Mouse (Mus musculus): ENCODE results near the gene Atad5. TPM values are rescaled to one million over a fixed set of nuclear protein-coding genes. Genes with fewer than 3 reads are reported as not detected.

Gene Atad5
- polyA plus RNA-seq, 1 experiment from 2014 or later: 11.4 TPM

DNA sequence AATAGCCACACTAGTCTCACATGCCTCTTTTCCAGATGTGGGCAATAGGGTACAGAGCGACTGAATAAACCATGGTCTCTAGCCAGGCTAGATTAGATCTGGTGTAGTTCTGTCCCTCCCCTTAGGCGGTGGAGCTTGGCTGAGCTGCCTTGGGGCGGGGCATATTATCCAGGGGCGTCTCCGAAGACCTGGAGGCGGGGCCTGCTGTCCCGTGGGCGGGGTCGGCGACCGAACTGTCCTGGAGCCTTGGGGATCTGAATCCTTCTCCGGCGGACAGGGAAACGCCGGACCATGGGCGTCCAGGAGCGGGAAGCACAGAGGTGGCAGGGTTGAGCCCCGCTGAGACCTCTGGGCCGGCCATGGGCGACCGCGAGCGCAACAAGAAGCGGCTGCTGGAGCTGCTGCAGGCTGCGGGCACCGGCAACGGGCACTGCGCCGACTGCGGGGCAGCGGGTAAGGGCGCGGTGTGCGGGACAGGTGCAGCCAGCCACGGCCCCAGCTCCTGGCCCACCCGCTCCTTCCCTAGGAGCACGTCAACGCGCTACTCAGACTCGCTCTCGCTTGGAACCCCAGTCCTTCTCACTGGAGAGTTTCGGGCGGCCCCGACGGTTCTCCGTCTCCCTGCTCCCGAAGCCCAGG is 64.8 kb downstream of the Atad5 start, which contains the start of gene Adap2:
TSS of gene Adap2 (plus strand) at position 249 of the 639 bp plus-strand sequence.
- Histone ChIP-seq H3K4me1 (peaks cover 8% of the 10 kb centered on the region; the same call in 1 of the 2 replicates), H3K27me3 (peaks cover 49% of the 10 kb centered on the region), H3K36me3 (no peaks in the 10 kb centered on the region), H3K9me3 (no peaks in the 10 kb centered on the region), H3K9ac (peak within 1 kb of the TSS; percentile 38), H3K4me3 (peak within 1 kb of the TSS; percentile 56), H3K4me2 (peak within 1 kb of the TSS; percentile 89), H3K27ac (no peak within 1 kb of the TSS)
- 3% methylated on average over 38 of the region's 47 CpGs for WGBS
- peak; percentile 94 for ATAC-seq (ENCODE audit: borderline replicate concordance, extremely low read depth, low FRiP score, low TSS enrichment)

DNA sequence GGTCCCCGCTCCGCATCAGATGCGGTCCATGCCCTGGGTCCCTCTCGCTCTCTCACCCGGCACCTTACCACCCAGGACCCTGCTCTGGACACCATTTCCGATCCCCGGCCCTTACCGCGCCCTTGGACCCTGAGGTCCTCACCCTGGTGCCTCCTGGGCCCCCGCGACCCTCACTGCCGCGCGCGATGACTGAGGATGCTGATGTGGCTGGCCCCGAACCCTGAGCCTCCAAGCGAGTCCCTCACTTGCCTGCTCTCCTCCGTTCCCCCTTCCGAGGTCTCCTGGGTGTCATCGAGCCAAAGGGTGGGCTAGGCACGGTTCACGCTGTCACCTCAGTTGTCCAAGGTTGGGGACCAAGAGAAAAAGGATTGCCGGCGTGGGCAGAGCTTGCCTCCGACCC is 65.3 kb downstream of the Atad5 start:
- ATAC-seq (ENCODE audit: borderline replicate concordance, extremely low read depth, low FRiP score, low TSS enrichment): peak; percentile 17; the same call in 1 of the 2 replicates
- Histone ChIP-seq H3K36me3 (no peaks in the 10 kb centered on the region), H3K27ac (no peak overlapping the region), H3K9me3 (no peaks in the 10 kb centered on the region), H3K9ac (peak overlapping the region; percentile 38; the same call in 1 of the 2 replicates), H3K4me1 (peaks cover 8% of the 10 kb centered on the region; the same call in 1 of the 2 replicates), H3K4me3 (peak overlapping the region; percentile 56), H3K27me3 (peaks cover 49% of the 10 kb centered on the region), H3K4me2 (peak overlapping the region; percentile 89)
- WGBS: 24% methylated on average over 25 of the region's 25 CpGs

DNA sequence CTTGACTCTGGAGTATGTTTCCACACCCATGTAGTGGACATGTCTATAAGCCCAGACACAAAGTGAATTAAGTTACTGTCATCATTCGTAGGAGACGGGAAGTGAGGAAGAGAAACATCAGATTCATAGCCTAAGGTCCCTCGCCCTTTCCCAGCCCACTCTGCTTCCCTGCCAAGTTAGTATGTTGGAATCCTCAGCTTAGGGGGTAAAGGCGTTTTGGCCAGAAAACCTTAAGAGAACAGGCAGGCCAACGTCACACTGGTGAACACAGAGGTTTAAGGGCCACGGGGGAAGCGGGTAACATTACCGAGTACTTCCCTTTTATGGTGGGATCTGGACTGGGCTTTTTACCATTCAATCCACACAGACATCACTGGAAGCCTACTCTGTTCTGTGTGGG is 66.3 kb downstream of the Atad5 start:
- H3K4me1 ChIP-seq: peaks cover 8% of the 10 kb centered on the region; the same call in 1 of the 2 replicates
- H3K4me2 ChIP-seq: no peak overlapping the region
- no peak overlapping the region for H3K4me3 ChIP-seq
- no peak overlapping the region for H3K27ac ChIP-seq
- no peak overlapping the region for H3K9ac ChIP-seq
- no peaks in the 10 kb centered on the region for H3K9me3 ChIP-seq
- 77% methylated on average over 8 of the region's 8 CpGs for WGBS
- peaks cover 49% of the 10 kb centered on the region for H3K27me3 ChIP-seq
- H3K36me3 ChIP-seq: no peaks in the 10 kb centered on the region
- no peak for ATAC-seq (ENCODE audit: borderline replicate concordance, extremely low read depth, low FRiP score, low TSS enrichment)

DNA sequence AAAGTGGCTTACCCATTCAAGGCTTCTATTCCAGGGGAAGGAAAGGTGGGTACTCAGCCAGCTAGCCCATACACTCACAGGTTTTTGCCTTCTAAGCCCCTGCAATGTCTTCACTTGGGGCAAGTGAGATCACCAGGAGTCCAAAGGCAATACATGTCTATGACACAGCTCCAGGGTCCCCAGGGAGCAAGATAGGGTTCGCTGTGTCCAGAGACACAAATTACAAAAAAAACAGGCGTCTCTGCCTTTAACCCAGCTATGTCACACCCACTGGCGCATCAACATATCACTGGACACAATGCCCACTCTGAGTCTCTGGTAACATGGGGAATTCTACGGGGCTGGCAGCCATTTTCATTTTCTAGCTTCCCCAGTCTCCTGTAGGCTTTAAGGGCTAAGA is 66.8 kb downstream of the Atad5 start:
- Histone ChIP-seq H3K36me3 (no peaks in the 10 kb centered on the region), H3K4me2 (no peak overlapping the region), H3K4me1 (peaks cover 8% of the 10 kb centered on the region; the same call in 1 of the 2 replicates), H3K9ac (no peak overlapping the region), H3K27ac (no peak overlapping the region), H3K4me3 (no peak overlapping the region), H3K27me3 (peaks cover 49% of the 10 kb centered on the region), H3K9me3 (no peaks in the 10 kb centered on the region)
- WGBS: 79% methylated on average over 4 of the region's 4 CpGs
- no peak for ATAC-seq (ENCODE audit: borderline replicate concordance, extremely low read depth, low FRiP score, low TSS enrichment)

DNA sequence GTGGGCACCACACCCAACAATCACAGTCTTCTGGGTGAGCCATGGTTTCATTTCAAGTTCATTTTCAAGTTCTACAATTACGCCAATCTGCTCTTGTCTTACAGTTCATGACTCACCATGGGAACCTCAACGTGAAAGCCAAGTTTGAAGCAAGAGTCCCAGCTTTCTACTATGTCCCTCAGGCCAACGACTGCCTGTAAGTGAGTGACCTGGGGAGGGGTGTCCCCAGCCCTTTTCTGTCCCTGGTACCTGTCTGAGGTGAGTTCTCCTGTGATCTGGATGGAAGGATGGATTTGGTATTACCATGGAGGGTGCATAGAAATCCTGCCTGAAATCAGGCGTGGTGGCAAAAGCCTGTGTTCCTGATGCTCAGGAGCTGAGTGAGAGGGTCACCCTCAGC is 67.6 kb downstream of the Atad5 start:
- 85% methylated on average over 4 of the region's 4 CpGs for WGBS
- no peak overlapping the region for H3K4me3 ChIP-seq
- no peak overlapping the region for H3K9ac ChIP-seq
- H3K27me3 ChIP-seq: peaks cover 49% of the 10 kb centered on the region
- no peaks in the 10 kb centered on the region for H3K36me3 ChIP-seq
- no peaks in the 10 kb centered on the region for H3K9me3 ChIP-seq
- no peak overlapping the region for H3K27ac ChIP-seq
- peaks cover 8% of the 10 kb centered on the region; the same call in 1 of the 2 replicates for H3K4me1 ChIP-seq
- ATAC-seq (ENCODE audit: borderline replicate concordance, extremely low read depth, low FRiP score, low TSS enrichment): no peak
- H3K4me2 ChIP-seq: no peak overlapping the region

DNA sequence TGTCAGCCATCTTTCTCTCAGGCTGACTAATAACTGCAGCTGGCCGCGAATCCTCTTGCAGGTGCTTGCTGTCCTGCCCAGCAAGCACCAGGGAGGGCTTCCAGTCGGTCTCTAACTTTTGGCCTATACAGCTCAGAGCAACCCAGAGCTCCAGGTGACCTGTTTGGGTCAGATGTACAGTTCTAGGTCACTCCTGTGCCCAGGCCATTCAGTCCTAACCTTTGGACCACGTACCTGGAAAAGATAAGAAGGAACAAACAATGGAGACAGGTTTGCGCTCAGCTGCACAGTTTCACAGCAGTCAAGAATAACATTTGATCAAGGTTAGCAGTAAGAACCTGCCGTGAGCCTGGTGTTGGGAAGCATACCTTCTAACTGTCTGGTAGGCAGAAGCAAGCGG is 69.8 kb downstream of the Atad5 start:
- Histone ChIP-seq H3K4me1 (peaks cover 5% of the 10 kb centered on the region; the same call in 1 of the 2 replicates), H3K4me3 (no peak overlapping the region), H3K9me3 (no peaks in the 10 kb centered on the region), H3K36me3 (no peaks in the 10 kb centered on the region), H3K27me3 (peaks cover 31% of the 10 kb centered on the region), H3K9ac (no peak overlapping the region), H3K4me2 (no peak overlapping the region), H3K27ac (no peak overlapping the region)
- 71% methylated on average over 7 of the region's 7 CpGs for WGBS
- ATAC-seq (ENCODE audit: borderline replicate concordance, extremely low read depth, low FRiP score, low TSS enrichment): no peak

DNA sequence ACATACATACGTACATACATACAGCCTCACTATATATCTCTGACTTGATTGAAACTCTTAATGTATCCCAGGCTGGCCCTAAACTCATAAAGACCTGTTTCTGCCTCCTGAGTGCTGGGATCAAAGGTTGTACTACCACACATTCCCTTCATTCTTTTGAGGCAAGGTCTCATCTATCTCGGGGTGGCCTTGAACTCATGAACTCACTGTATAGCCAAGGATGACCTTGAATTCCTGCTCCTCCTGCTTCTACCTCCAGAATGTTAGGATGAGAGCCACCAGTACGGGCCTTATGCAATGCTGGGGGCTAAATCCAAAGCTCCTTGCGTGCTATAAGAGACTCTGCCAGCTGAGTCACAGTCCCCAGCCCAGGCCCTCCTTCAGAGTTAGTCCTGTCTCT is 71.8 kb downstream of the Atad5 start:
- Histone ChIP-seq H3K27me3 (peaks cover 10% of the 10 kb centered on the region; the same call in 1 of the 2 replicates), H3K4me2 (no peak overlapping the region), H3K27ac (no peak overlapping the region), H3K9ac (no peak overlapping the region), H3K36me3 (no peaks in the 10 kb centered on the region), H3K4me1 (no peaks in the 10 kb centered on the region), H3K4me3 (no peak overlapping the region), H3K9me3 (no peaks in the 10 kb centered on the region)
- ATAC-seq (ENCODE audit: borderline replicate concordance, extremely low read depth, low FRiP score, low TSS enrichment): no peak
- 73% methylated on average over 4 of the region's 4 CpGs for WGBS

DNA sequence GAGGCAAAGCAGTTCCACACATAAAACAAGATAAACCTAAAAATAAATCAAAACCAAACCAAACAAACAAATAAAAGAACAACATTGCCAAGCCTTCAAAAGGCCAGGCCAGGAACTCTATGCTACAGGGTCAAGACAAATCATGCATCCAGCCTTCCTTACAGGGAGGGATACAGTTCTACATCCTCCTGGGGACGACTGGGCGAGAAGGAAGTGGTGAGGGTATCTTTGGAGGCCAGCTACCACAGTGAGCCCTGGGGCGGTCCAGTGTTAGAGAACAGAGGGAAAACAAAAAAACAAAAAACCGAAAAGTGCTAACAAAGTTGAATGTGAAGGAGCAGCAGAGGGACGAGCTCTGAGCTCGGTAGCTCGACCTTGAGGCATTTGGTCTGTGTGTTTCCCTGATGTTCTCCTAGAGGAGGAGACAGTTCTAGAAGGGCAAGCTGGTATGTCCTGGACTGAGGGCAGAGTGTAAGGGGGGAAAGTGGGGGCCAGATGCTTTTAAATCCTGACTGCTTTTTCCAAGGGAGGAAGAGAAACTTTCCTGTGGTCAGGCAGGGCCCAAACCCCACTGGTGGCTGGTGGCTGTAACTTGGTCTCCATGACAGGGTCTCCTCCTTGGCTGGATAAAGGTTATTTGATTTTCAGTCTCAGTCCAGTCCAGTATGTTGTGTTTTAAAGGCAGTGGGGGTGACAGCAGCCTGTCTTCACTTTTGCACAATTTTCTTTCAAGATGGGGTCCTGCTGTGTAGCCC is 74.3 kb downstream of the Atad5 start:
- Histone ChIP-seq H3K4me3 (no peak overlapping the region), H3K9me3 (no peaks in the 10 kb centered on the region), H3K27me3 (no peaks in the 10 kb centered on the region), H3K27ac (no peak overlapping the region), H3K4me1 (no peaks in the 10 kb centered on the region), H3K4me2 (no peak overlapping the region), H3K36me3 (no peaks in the 10 kb centered on the region), H3K9ac (no peak overlapping the region)
- no peak for ATAC-seq (ENCODE audit: borderline replicate concordance, extremely low read depth, low FRiP score, low TSS enrichment)
- WGBS: 69% methylated on average over 7 of the region's 7 CpGs

DNA sequence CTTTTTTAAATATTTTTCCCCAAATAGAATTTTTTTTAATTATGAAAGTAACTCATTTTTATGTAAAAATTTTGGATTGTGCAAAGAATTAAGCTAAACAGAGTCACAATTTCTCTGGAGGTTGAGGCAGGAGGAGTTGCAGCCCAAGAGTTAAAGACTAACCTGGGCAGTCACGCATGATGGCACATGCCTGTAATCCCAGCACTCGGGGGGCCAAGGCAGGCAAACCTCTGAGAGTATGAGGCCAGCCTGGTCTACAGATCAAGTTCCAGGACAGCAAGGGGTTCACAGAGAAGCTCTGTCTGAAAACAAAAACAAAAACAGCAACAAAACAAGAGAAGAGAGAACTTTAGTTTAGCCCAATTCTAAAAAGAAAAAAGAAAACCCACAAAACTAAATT is 75.0 kb downstream of the Atad5 start:
- no peaks in the 10 kb centered on the region for H3K27me3 ChIP-seq
- 63% methylated on average over 2 of the region's 2 CpGs for WGBS
- no peak overlapping the region for H3K27ac ChIP-seq
- H3K9me3 ChIP-seq: no peaks in the 10 kb centered on the region
- no peaks in the 10 kb centered on the region for H3K4me1 ChIP-seq
- H3K4me2 ChIP-seq: no peak overlapping the region
- no peak overlapping the region for H3K4me3 ChIP-seq
- ATAC-seq (ENCODE audit: borderline replicate concordance, extremely low read depth, low FRiP score, low TSS enrichment): no peak
- H3K9ac ChIP-seq: no peak overlapping the region
- no peaks in the 10 kb centered on the region for H3K36me3 ChIP-seq

DNA sequence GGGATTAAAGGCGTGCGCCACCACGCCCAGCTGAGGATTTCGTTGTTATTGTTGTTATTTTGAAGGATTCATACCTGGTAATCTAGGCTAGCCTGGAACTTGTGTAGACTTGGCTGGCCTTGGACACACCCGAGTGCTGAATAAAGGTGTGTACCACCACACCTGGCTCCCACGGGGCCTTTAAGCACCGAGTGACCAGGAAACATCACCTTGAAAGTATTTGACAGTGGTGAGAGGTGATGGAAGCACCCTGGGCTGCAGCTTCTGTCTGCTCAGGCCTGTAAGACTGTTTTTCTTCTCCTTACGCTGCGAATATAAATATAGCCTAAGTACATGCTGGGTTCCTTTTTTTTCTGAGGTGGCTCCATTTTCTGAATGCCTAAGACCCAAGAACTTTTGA is 78.9 kb downstream of the Atad5 start:
- Histone ChIP-seq H3K9me3 (no peaks in the 10 kb centered on the region), H3K27ac (no peak overlapping the region), H3K27me3 (no peaks in the 10 kb centered on the region), H3K9ac (no peak overlapping the region), H3K4me3 (no peak overlapping the region), H3K4me1 (no peaks in the 10 kb centered on the region), H3K4me2 (no peak overlapping the region), H3K36me3 (no peaks in the 10 kb centered on the region)
- ATAC-seq (ENCODE audit: borderline replicate concordance, extremely low read depth, low FRiP score, low TSS enrichment): no peak
- 87% methylated on average over 9 of the region's 9 CpGs for WGBS

DNA sequence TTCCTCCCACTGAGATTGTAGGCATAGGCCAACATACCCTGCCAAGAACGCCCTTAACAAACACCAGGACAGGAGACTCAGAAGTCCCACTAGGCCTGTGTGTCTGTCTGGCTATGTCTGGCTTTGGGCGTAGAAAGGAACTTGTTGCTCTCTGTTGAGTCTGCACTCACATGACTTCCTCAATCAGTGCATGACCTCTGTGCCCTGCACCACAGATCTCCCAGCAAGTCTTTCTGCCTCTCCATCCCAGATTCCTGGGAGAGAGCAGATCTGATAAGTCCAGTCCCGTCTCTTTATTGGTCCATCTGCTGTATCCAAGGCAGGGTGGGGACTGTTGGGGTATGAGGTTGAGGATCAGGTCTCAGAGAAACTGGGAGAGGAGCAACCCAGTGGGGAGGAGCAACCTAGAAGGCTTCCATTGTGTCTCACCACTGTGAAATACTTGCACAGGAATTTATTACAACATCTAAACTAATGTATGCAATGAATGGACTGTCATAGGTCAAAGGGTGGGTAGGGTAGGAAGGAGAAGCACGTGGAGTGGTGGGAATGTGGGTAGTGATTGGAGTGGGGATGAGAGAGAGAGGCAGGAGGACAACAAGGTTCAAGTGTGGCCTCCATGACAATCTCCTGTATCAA is 79.5 kb downstream of the Atad5 start:
- Histone ChIP-seq H3K4me1 (no peaks in the 10 kb centered on the region), H3K27ac (no peak overlapping the region), H3K36me3 (no peaks in the 10 kb centered on the region), H3K9ac (no peak overlapping the region), H3K9me3 (no peaks in the 10 kb centered on the region), H3K4me2 (no peak overlapping the region), H3K27me3 (no peaks in the 10 kb centered on the region), H3K4me3 (no peak overlapping the region)
- no peak for ATAC-seq (ENCODE audit: borderline replicate concordance, extremely low read depth, low FRiP score, low TSS enrichment)
- 65% methylated on average over 4 of the region's 4 CpGs for whole genome bisulfite sequencing

DNA sequence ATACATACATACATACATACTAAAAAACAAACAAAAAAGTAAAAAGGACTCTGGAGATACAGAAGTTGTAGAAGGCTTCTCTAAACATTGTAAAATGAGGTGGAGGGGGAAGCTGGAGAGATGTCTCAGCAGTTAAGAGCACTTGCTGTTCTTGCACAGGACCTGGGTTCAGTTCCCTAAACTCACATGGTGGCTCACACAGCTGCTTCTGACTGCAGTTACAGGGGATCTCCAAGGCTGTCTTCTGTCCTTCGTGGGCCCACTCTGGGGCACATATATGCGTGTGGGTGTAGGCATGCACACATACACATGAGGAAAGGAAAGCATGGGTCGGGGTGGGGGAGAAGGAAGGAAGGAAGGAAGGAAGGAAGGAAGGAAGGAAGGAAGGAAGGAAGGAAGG is 80.4 kb downstream of the Atad5 start:
- H3K27me3 ChIP-seq: no peaks in the 10 kb centered on the region
- no peak overlapping the region for H3K4me2 ChIP-seq
- H3K36me3 ChIP-seq: no peaks in the 10 kb centered on the region
- H3K4me3 ChIP-seq: no peak overlapping the region
- no peak for ATAC-seq (ENCODE audit: borderline replicate concordance, extremely low read depth, low FRiP score, low TSS enrichment)
- no peaks in the 10 kb centered on the region for H3K9me3 ChIP-seq
- WGBS: 88% methylated on average over 3 of the region's 3 CpGs
- no peak overlapping the region for H3K27ac ChIP-seq
- H3K9ac ChIP-seq: no peak overlapping the region
- no peaks in the 10 kb centered on the region for H3K4me1 ChIP-seq
